Mouse (Mus musculus): Measurements from ENCODE around the gene Slc6a16. TPM values are rescaled to one million over a fixed set of nuclear protein-coding genes. Genes with fewer than 3 reads are reported as not detected.

Gene Slc6a16
- polyA plus RNA-seq, 1 experiment from 2014 or later, result 0.18 TPM

GRCm38 (mm10) chr7:45322245-45322644 lies 81.4 kb downstream of the Slc6a16 start:
- TF ChIP-seq CTCF (IDR thresholded peaks at IDR 0.05; ENCODE audit: low read depth), result no peak
- H3K4me2 ChIP-seq (ENCODE audit: low read length), result no peak overlapping the region
- H3K4me1 ChIP-seq (replicated peaks; ENCODE audit: insufficient read depth, low read length), result no peaks in the 10 kb centered on the region
- no peaks in the 10 kb centered on the region for H3K9me3 ChIP-seq (replicated peaks; ENCODE audit: low read length)
- no peaks in the 10 kb centered on the region for H3K27me3 ChIP-seq (ENCODE audit: insufficient read depth, low read length)
- H3K27ac ChIP-seq, result no peak overlapping the region
- 83% methylated on average over 4 of the region's 4 CpGs for WGBS
- 0 out of 2 replicates have a peak, but pooled peaks cover 24% of the 10 kb centered on the region for H3K36me3 ChIP-seq (ENCODE audit: insufficient read depth, low read length)
- no peak overlapping the region for H3K9ac ChIP-seq (ENCODE audit: low read depth, low read length)
- DNase-seq (ENCODE audit: low spot score) (no peak), ATAC-seq (replicated peaks; ENCODE audit: low FRiP score, low read depth) (no peak)
- H3K4me3 ChIP-seq (replicated peaks; ENCODE audit: low read depth, low read length), result no peak overlapping the region

Other genes with a start within 250 kb of the Slc6a16 start
- gene Irf3, start 243.4 kb upstream of the Slc6a16 start, polyA plus RNA-seq (2015; fragmentation: Nextera tagmentation; extraction: Ambion mirVana), result 73.6 and 76.0 TPM in 2 replicates
- gene Bcl2l12, start 242.4 kb upstream of the Slc6a16 start, polyA plus RNA-seq (2015; fragmentation: Nextera tagmentation; extraction: Ambion mirVana), result 42.8 and 43.4 TPM in 2 replicates
- gene Scaf1, start 224.7 kb upstream of the Slc6a16 start, polyA plus RNA-seq (2015; fragmentation: Nextera tagmentation; extraction: Ambion mirVana), result 25.6 and 27.3 TPM in 2 replicates
- gene Rras, start 223.1 kb upstream of the Slc6a16 start, polyA plus RNA-seq (2015; fragmentation: Nextera tagmentation; extraction: Ambion mirVana), result 47.6 and 53.0 TPM in 2 replicates
- 5.8 and 6.1 TPM in 2 replicates for gene Prr12, start 188.2 kb upstream of the Slc6a16 start, polyA plus RNA-seq (2015; fragmentation: Nextera tagmentation; extraction: Ambion mirVana)
- 65.0 and 65.3 TPM in 2 replicates for gene Nosip, start 178.7 kb upstream of the Slc6a16 start, polyA plus RNA-seq (2015; fragmentation: Nextera tagmentation; extraction: Ambion mirVana)
- gene Prrg2, start 178.4 kb upstream of the Slc6a16 start, polyA plus RNA-seq (2015; fragmentation: Nextera tagmentation; extraction: Ambion mirVana), result 44.3 and 45.1 TPM in 2 replicates
- gene Rcn3, start 148.9 kb upstream of the Slc6a16 start, polyA plus RNA-seq (2015; fragmentation: Nextera tagmentation; extraction: Ambion mirVana), result 215 and 228 TPM in 2 replicates
- gene Fcgrt, start 137.2 kb upstream of the Slc6a16 start, polyA plus RNA-seq (2015; fragmentation: Nextera tagmentation; extraction: Ambion mirVana), result 134 and 145 TPM in 2 replicates
- gene Rps11, start 116.6 kb upstream of the Slc6a16 start, polyA plus RNA-seq (2015; fragmentation: Nextera tagmentation; extraction: Ambion mirVana), result 1,486 and 1,553 TPM in 2 replicates
- gene Rpl13a, start 112.3 kb upstream of the Slc6a16 start, polyA plus RNA-seq (2015; fragmentation: Nextera tagmentation; extraction: Ambion mirVana), result 1,804 and 1,959 TPM in 2 replicates
- 0.83 and 1.3 TPM in 2 replicates for gene Gm45713, start 104.9 kb upstream of the Slc6a16 start, polyA plus RNA-seq (2015; fragmentation: Nextera tagmentation; extraction: Ambion mirVana)
- gene Flt3l, start 104.7 kb upstream of the Slc6a16 start, polyA plus RNA-seq (2015; fragmentation: Nextera tagmentation; extraction: Ambion mirVana), result 2.2 and 2.4 TPM in 2 replicates
- 81.3 and 88.6 TPM in 2 replicates for gene Pih1d1, start 86.8 kb upstream of the Slc6a16 start, polyA plus RNA-seq (2015; fragmentation: Nextera tagmentation; extraction: Ambion mirVana)
- gene Aldh16a1, start 86.5 kb upstream of the Slc6a16 start, polyA plus RNA-seq (2015; fragmentation: Nextera tagmentation; extraction: Ambion mirVana), result 55.4 and 62.7 TPM in 2 replicates
- 0.17 TPM in 2 replicates for gene Slc17a7, start 77.1 kb upstream of the Slc6a16 start, polyA plus RNA-seq (2015; fragmentation: Nextera tagmentation; extraction: Ambion mirVana)
- gene Gfy, start 61.5 kb upstream of the Slc6a16 start, polyA plus RNA-seq (2015; fragmentation: Nextera tagmentation; extraction: Ambion mirVana), result not detected in 2 replicates
- not detected in 2 replicates for gene Pth2, start 60.1 kb upstream of the Slc6a16 start, polyA plus RNA-seq (2015; fragmentation: Nextera tagmentation; extraction: Ambion mirVana)
- gene Ccdc155, start 36.2 kb upstream of the Slc6a16 start, polyA plus RNA-seq (2015; fragmentation: Nextera tagmentation; extraction: Ambion mirVana), result 0.36 and 0.43 TPM in 2 replicates
- 0.47 and 1.3 TPM in 2 replicates for gene Dkkl1, start 28.9 kb upstream of the Slc6a16 start, polyA plus RNA-seq (2015; fragmentation: Nextera tagmentation; extraction: Ambion mirVana)
- 94.3 and 112 TPM in 2 replicates for gene Tead2, start 25.3 kb upstream of the Slc6a16 start, polyA plus RNA-seq (2015; fragmentation: Nextera tagmentation; extraction: Ambion mirVana)
- 2.1 and 2.6 TPM in 2 replicates for gene Cd37, start 2.0 kb upstream of the Slc6a16 start, polyA plus RNA-seq (2015; fragmentation: Nextera tagmentation; extraction: Ambion mirVana)
- gene Slc6a21, start 36.4 kb downstream of the Slc6a16 start, polyA plus RNA-seq (2015; fragmentation: Nextera tagmentation; extraction: Ambion mirVana), result not detected in 2 replicates
- 14.4 and 15.9 TPM in 2 replicates for gene Trpm4, start 92.7 kb downstream of the Slc6a16 start, polyA plus RNA-seq (2015; fragmentation: Nextera tagmentation; extraction: Ambion mirVana)
- 0.75 and 1.1 TPM in 2 replicates for gene Hrc, start 94.2 kb downstream of the Slc6a16 start, polyA plus RNA-seq (2015; fragmentation: Nextera tagmentation; extraction: Ambion mirVana)
- 4.3 and 5.4 TPM in 2 replicates for gene Ppfia3, start 125.9 kb downstream of the Slc6a16 start, polyA plus RNA-seq (2015; fragmentation: Nextera tagmentation; extraction: Ambion mirVana)
- gene Lin7b, start 129.5 kb downstream of the Slc6a16 start, polyA plus RNA-seq (2015; fragmentation: Nextera tagmentation; extraction: Ambion mirVana), result 1.2 and 1.6 TPM in 2 replicates
- gene Snrnp70, start 154.7 kb downstream of the Slc6a16 start, polyA plus RNA-seq (2015; fragmentation: Nextera tagmentation; extraction: Ambion mirVana), result 148 and 163 TPM in 2 replicates
- 0.05 and 0.06 TPM in 2 replicates for gene Kcna7, start 164.6 kb downstream of the Slc6a16 start, polyA plus RNA-seq (2015; fragmentation: Nextera tagmentation; extraction: Ambion mirVana)
- 1.5 and 1.6 TPM in 2 replicates for gene Ntf5, start 172.6 kb downstream of the Slc6a16 start, polyA plus RNA-seq (2015; fragmentation: Nextera tagmentation; extraction: Ambion mirVana)
- not detected in 2 replicates for gene Lhb, start 179.7 kb downstream of the Slc6a16 start, polyA plus RNA-seq (2015; fragmentation: Nextera tagmentation; extraction: Ambion mirVana)
- gene Gys1, start 193.8 kb downstream of the Slc6a16 start, polyA plus RNA-seq (2015; fragmentation: Nextera tagmentation; extraction: Ambion mirVana), result 26.0 and 26.9 TPM in 2 replicates
- 94.6 and 98.9 TPM in 2 replicates for gene Ruvbl2, start 197.0 kb downstream of the Slc6a16 start, polyA plus RNA-seq (2015; fragmentation: Nextera tagmentation; extraction: Ambion mirVana)
- 6,674 and 7,026 TPM in 2 replicates for gene Ftl1, start 218.8 kb downstream of the Slc6a16 start, polyA plus RNA-seq (2015; fragmentation: Nextera tagmentation; extraction: Ambion mirVana)
- 183 and 194 TPM in 2 replicates for gene Bax, start 225.8 kb downstream of the Slc6a16 start, polyA plus RNA-seq (2015; fragmentation: Nextera tagmentation; extraction: Ambion mirVana)
- 0.93 and 1.1 TPM in 2 replicates for gene Tulp2, start 240.8 kb downstream of the Slc6a16 start, polyA plus RNA-seq (2015; fragmentation: Nextera tagmentation; extraction: Ambion mirVana)
- gene Gm45808, start 245.7 kb downstream of the Slc6a16 start, polyA plus RNA-seq (2015; fragmentation: Nextera tagmentation; extraction: Ambion mirVana), result not detected in 2 replicates
- 1.8 TPM in 2 replicates for gene Dhdh, start 247.7 kb downstream of the Slc6a16 start, polyA plus RNA-seq (2015; fragmentation: Nextera tagmentation; extraction: Ambion mirVana)